Mouse (Mus musculus): ENCODE results near the gene Itpr2.

DNA sequence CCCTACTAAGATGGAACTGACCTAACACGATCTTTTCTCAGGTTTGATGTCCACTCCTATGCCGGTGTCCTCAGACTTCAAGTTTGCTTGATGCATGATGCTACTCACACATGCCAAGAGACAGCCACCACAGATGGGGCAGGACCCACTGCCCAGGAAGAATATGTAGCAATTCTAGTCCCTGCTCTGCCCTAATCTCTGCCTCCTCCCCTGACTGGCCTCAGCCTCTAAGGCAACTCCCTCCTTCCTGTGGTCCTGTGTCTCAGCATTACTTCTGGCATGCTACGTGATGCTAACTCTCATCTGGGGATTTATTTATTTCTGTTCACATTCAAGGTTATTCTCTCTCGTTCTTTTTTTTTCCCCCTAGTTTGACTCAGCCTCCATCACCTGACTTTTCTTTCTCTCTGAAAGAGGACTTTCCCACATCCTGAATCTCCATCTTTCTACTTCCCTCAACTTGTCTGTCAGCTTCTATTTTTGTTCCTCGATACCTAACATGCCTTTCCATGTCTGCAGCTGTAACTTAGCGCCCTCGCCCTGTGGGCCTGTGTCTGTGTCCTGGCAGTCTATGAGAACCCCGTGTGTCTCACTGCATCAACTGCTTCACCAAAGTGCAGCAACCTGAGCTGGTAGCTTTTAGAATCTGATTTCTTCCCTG is 279.5 kb downstream of the Itpr2 start:
- TF ChIP-seq CTCF (IDR thresholded peaks at IDR 0.05; ENCODE audit: low read depth, low read length) (no peak), GATA1 (IDR thresholded peaks at IDR 0.05; ENCODE audit: borderline replicate concordance, low read length) (no peak), GATA2 (IDR thresholded peaks at IDR 0.05; ENCODE audit: borderline replicate concordance, low read depth, low read length) (no peak)

Measured in G1E (cell line).